Mouse (Mus musculus): ENCODE measurements around the gene Pip4k2a. TPM values are rescaled to one million over a fixed set of nuclear protein-coding genes. Genes with fewer than 3 reads are reported as not detected.
"Not testable (repeated sequence)": the region's sequence is repeated elsewhere in the genome, so short reads cannot be mapped to it uniquely, and the experiment has no call there.

The Pip4k2a gene
- total RNA-seq, 2 experiments from 2014 or later = 3.6 to 4.8 TPM

DNA sequence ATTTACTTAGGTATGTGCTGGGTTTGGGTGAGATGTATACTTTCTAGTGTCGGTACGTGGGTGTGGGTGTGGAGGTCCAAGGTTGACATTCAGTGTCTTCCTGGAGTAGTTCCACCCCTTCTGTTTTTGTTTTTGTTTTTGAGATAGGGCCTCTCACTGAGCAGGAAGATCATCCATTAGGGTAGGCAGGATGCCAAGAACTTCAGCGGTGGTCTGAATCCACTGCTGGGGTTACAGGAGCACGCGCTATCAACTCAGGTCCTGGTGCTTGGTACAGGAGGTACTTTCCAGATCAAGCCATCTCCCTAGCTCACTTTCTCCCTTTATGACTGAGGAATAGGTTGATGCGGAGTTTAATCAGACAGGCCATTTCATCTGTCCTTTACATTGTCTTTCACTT lies 88.2 kb downstream of the Pip4k2a start:
- no peak for DNase-seq
- intact Hi-C loops (cut with DNase I) = no loop called here

DNA sequence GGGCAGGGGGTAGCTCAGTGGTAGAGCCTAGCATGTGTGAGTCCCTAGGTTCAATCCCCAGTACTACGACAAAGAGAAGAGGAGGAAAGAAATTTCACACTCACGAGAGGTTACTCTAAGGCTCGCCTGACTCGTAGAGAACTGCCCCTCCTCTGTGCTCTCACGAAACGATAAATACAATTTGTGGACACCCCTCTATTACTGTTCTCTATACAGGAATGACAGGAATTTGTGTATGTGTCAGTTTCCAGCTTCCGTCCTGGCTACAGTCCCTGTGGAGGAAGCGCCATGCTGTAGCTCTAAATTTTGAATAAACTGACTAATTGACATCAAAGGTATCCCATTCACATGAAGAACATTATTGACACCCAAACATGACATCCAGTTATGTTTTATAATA lies 90.7 kb downstream of the Pip4k2a start:
- no peak for DNase-seq
- intact Hi-C loops (cut with DNase I) = no loop called here

DNA sequence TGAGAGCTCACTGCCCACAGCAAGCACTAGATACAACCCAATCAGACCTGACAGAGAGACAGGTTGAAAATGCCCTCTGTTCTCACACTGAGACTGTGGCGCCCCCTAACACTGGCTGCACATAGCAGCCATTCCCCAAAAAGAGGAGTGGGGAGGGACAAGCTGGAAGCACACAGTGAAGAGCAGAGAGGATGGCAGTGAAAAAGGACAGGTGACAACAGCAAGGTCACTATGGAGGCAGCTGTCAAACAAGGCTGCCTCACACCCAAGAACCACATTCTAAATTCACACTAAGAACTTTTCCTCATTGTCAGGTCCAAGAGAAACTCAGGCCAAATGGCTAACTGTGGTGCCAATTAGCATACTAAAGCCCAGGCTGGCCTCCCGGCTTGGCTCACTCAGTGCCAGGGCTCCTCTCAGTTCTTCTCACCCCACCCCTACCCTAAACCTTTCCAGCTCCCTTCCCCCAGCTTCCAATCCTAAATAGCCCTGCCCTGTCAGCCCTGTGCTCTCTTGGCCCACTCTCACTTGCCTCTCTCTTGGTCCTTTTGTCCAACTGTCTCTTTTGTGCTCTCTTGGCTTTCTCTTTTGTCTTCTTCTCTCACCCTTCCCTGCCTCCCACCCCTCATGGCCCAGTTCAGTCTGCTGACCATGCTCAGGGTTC lies 91.4 kb downstream of the Pip4k2a start:
- intact Hi-C loops (cut with DNase I) = no loop called here
- DNase-seq = no peak

DNA sequence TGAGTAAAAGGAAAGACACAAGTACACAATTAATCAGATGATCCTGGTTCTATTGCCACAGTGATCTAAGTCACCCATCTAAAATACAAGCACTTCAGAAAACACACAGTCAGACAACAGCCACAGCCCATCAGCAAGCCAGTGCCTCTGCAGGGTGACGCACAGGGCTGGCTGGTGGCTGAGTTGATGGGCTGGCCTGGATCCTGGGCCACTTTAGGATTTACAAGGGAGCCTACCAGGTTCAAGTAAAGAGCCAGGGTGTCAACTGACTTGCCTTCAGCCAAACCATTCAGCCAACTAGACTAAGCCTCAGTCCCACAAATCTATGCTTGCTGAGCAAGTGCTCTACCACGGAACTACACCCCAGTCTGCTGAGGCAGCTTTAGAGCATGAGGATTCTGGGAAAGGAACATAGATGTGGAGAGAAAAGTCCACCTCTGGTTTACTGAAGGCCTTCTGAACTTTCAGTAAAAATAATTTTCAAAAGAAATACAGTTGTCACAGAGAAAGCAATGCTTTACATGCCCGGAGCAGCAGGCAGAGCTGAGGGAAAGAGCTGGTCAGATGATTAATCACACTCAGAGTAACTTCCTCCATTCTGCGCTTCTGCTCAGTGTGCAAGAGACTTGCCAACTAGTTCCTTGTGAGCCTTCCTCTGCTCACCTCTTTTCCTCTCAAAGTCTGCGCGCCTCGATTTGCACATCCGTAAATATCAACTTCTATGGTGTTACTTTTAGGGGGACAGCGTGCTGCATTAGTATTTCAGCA lies 94.4 kb downstream of the Pip4k2a start:
- intact Hi-C loops (cut with DNase I) = no loop called here
- no peak for DNase-seq

DNA sequence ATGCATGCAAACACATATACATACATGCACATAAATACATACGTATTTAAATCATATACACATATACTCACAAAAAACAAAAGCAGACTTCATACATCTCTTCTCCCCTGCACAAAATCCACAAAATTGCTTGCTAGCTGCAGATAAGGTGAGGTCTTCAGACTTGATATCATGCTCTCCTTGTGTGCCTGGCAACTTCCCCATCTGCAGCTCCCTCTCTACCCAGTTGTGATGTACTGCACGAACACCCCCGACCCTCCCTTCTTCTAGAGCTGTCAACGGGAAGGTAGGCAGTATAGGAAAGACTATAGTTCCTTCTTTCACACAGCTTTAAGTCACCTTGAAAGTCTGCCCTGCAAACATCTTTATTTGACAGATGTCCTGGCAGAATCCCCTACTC lies 96.8 kb downstream of the Pip4k2a start:
- no peak for DNase-seq
- intact Hi-C loops (cut with DNase I) = no loop called here

DNA sequence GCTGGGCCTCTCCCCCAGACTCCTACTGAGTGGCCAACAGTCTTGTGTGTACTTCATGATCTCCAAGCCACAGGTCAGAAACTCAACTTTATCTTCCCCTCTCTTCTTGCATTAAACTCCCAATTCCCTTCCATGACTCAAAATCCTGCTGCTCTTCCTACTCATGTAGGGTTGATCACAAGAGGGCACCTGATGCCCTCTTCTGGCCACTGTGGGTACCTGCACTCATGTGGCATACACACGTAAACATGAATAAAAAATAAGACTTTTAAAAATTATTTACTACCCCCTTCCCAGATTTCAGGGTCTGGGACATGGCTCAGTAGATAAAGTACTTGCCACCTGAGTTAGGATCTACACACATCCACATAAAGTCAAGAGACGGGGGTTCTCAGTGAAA lies 97.3 kb downstream of the Pip4k2a start:
- intact Hi-C loops (cut with DNase I) = no loop called here
- DNase-seq = no peak

DNA sequence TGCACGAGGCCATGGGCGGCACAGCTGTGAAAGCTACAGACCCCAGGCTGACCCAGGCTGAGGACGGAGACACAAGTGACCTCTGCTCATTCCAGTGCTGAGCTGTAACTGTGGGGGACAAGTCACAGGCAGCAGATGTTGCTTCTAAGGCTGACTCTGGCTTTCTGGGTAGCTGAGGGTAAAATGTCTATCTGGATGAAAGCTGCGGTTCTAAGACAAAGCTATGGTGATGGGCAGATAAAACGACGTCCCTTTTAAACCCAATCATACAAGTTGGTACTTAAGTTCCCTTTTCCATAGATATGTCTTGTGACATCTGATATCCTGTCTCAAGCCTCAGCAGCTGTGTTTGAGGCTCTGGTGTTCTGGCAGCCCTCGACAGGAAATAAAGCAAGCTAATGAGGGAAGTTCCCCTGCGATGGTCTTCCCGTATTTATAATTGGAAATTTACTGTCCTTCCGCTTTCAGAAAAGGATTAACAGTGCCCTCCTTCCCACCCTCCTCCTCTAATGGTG lies 100.1 kb downstream of the Pip4k2a start:
- DNase-seq = no peak
- intact Hi-C loops (cut with DNase I) = no loop called here

DNA sequence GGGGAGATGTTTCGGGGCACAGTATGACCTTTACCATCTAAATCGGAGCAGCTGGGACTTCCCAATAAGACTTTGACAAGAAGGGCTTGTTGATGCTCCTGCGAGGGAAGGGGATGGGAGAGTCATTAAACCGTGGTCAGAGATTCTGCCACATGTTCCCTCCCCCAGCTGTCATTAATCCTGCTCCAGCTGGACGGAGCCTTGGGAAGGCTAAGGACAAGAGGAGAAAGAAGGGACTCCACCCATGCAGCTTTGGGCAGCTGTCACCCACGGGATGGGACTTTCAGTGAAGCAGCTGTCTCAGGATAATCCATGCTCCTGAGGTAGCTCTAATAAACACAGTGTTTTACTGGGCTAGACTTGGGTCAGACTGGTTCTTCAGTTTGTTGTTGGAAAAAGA lies 101.9 kb downstream of the Pip4k2a start:
- intact Hi-C loops (cut with DNase I) = no loop called here
- DNase-seq = peak in 1 of 2 experiments; percentile 19

DNA sequence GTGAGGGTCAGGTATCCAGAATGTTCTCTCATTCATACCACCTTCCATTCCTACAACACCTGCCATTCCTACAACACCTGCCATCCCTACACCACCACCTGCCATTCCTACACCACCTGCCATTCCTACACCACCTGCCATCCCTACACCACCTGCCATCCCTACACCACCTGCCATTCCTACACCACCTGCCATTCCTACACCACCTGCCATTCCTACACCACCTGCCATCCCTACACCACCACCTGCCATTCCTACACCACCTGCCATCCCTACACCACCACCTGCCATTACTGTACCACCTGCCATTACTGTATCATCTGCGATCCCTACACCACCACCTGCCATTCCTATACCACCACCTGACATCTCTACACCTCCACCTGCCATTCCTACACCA lies 104.6 kb downstream of the Pip4k2a start:
- DNase-seq; intact Hi-C loops (cut with DNase I): not testable (repeated sequence)

DNA sequence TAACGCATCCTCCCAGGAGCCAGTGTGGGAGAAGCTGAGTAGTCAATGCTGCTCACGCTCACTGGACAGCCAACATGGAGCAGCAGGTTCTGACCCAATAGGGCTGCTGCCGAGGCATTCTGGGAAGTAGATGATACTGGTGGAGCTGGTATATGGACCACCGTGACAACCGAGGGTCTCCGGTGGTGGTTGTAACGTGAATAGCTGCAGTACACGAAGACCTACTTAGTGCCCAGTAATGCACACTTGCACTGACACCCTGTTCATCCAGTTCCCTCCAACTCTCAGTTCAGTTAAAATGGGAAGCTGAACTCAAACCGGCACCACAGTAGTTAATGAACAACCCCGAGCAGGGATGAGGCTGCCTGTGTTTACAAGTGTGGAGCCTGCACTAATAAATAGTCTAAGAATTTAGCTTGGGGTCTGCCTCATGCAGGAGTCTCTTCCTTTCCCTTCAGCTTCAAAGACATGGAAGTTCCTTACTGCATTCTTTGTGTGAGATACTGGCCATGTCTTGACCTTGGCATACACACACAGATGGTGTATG lies 105.9 kb downstream of the Pip4k2a start:
- no peak for DNase-seq
- intact Hi-C loops (cut with DNase I) = no loop called here

DNA sequence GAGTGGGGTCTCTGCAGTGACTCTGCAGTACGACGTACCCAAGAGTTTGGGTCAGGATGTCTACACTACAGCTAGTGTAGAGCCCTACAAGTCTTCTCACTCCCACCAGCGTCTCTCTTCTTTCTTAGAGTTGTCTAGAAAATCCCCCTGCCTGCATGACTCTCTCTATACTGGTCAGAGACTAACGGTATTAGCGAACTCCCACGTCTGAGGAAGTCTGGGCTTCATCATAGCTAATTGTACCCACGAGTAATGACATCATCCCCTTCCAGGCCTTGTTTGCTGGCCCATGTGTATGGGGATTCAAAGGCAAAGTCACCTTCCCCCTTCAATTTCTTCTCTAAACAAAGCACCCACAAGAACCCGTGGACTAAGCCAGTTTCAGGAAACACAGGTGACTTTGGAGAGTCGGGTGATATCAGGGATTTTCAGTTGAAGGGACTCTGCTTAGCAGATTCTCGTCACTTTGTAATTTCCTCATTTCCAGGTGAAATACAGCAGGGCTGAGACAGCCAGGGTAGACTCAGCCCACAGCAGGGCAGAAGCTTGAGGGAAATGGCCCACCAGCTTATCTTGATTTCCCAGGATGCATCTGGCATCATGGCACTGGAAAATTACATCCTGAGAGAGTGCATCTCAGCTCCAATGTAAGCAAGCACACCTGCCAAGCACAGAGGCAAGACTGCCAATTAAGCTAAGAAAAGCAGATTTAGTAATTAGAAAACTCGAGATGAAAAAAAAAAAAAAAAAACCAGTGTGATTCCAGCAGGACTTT lies 107.5 kb downstream of the Pip4k2a start:
- DNase-seq = no peak
- intact Hi-C loops (cut with DNase I) = no loop called here

DNA sequence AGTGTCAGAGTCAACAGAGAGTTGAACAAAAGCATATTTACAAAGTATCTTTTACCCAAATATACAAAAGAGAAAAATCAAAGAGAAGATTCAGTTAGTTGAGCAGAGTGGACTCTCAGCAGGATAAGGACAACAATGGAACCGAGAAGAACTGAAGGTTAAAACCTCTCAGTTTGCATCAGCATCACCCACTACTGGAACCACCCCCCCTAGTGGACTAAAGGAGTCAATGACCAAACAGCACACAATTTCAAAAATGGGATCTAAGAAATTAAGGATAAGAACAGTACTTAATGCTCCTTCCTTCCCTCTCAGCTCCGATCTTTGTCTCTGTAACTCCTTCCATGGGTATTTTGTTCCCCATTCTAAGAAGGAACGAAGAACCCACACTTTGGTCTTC lies 113.6 kb downstream of the Pip4k2a start:
- no peak for DNase-seq
- intact Hi-C loops (cut with DNase I) = no loop called here

DNA sequence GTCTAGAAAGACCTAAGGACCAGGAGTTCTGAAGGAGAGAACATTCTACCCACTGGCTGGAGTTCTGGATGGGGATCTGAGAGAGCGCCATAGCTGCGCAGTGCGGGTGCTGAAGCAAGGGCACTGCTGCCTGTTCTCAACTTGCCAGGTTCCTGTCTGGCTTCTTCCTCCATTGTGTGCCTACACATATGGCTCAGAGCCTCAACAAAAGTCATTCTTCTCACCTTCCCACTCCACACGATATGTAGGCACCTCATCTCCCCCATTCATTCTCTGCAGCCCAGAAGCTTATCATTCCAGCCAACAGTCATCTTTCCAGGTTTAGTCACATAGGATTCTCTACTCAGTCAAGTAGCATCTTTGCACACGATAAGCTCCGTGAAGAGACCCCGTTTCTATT lies 123.3 kb downstream of the Pip4k2a start:
- intact Hi-C loops (cut with DNase I) = no loop called here
- DNase-seq = no peak

DNA sequence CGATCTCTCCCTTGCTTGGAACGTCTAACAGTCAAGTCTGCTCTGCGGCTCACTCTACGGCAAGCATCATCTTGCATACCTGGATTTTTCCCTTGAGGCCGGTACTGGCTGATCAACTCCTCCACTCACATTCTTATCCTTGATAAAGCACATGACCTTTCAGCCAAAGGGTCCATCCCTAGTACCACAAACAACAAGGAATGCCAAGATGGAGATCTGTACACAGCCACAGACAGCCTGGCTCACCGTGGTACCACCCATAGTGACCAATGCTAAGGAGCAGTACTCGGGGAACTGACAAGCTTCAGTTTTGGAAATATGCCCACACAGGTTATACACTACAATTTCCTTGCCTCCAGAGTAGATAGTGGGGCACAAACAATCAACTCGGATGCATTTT lies 123.9 kb downstream of the Pip4k2a start:
- intact Hi-C loops (cut with DNase I) = no loop called here

DNA sequence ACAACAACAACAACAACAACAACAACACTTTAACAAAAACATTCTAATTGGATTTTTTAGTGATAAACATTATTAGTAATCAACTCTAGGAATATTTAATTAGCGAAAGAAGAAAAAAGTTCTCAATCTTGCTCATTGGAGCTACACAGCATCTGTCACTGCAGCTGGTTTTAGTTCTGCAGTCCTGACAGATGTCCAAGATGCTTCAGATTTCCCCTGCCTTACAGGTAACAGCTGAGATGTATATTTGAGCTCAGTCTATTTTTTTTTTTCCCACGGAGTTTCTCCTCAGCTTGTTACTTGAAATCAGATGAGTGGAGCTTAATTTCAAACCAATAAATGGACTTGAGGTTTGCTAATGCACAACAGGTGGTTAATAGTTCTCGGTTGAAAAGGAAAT lies 124.5 kb downstream of the Pip4k2a start:
- intact Hi-C loops (cut with DNase I) = loop anchor here (2.0 kb wide), 1 partner anchor 401 kb away; no protein-coding TSS in a partner anchor
- no peak for DNase-seq

More for the DNA sequence above, 123.9 kb downstream of the Pip4k2a start:
- no peak for DNase-seq

DNA sequence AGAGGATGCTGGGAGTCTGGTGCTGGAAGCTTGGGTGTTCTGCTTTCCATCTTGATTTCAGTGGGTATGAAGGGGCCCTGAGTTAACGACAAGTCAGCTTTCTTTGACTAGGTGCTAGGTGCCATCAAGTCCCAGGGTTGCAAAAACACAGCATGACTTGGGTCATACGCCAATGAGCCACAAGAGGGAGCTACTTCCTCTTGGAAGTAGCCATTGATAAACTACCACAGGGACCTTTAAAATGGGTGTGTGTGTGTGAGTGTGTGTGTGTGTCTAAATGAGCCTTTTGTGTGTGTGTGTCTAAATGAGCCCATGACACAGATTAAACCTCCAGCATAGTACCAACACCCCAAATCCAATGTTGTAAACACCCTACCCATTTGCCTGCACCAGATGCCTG lies 125.1 kb downstream of the Pip4k2a start:
- intact Hi-C loops (cut with DNase I) = loop anchor here (2.0 kb wide), 1 partner anchor 402 kb away; no protein-coding TSS in a partner anchor
- DNase-seq = peak; percentile 40 to 61

DNA sequence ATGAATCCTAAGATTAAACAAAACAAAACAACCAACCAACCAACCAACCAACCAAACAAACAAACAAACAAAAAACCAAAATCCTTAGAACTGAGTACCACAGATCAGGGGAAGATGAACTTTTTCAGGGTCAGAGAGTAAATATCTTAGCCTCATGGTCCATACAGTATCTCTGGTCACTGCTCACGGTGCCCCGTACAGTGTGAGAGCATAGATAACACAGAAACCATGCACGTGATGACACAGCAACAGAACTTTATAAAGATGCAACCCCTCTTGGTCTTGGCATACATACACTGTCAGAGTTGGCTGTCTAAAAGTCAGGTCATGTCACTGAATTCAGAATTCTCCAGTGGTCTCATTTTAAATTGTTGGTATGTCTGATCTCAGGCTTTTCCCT lies 126.8 kb downstream of the Pip4k2a start:
- intact Hi-C loops (cut with DNase I) = no loop called here
- no peak for DNase-seq

DNA sequence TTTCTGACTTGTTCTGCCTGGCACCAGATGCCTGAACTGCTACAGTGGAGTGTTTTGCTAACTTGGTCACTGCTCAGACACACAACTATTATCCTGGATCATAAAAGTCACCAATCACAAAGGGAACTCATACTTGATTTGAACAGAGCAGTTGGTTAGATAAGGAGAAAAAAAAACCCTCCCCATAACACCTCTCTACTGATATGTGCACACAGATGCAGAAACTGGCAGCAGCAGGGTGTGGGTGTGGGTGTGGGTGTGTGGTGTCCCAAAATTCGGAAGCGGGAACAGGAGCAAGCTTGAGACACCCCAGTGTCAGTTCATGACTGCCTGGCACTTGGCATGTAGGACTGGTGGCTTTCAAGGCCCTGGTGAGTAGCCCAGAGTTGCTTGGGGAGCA lies 130.9 kb downstream of the Pip4k2a start:
- DNase-seq = no peak

DNA sequence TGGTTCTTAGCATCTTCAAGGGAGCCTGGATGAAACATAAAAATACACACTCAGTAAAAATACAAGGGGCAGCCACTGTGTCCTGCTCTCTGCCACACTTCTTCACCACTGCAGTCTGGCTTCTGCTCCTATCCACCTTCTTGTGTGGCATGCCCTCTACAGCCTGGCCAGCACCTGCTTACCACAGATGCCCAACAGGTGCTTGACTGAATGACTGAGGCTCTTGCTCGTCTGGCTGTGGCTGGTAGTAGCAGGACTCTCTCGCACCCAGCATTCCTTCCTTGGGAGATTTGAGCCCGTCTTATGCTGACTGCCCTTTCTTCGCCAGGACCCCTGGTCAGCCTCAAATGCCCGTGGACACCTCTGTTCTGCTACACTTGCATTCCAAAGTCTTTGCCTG lies 133.2 kb downstream of the Pip4k2a start:
- intact Hi-C loops (cut with DNase I) = no loop called here
- no peak for DNase-seq

More for the DNA sequence above, 130.9 kb downstream of the Pip4k2a start:
- intact Hi-C loops (cut with DNase I) = no loop called here

DNA sequence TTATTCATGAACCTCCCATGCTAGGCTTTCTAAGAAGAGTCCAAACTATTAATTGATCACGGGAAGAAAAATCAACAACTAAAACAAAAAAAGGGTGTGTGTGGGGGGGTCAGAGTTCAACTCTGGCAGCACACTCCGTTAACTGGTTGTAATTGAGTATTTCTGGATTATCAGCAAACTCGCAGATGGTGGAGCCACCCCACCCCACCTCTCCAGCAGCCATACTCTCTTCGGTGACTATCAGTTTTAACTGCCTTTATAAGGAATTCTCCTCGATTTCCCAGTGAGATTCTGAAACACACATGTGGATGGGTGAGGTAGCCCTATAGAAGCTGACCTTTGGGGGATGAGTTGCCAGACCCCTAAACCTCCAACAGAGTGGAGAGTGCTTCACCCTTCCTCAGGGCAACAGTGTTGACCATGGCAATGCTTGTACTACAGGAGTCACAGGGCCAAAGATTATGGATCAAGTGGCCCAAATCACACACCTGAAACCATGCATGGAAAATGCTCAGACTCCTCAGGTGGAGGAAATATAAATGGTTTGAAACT lies 136.2 kb downstream of the Pip4k2a start:
- intact Hi-C loops (cut with DNase I) = no loop called here
- DNase-seq = no peak

DNA sequence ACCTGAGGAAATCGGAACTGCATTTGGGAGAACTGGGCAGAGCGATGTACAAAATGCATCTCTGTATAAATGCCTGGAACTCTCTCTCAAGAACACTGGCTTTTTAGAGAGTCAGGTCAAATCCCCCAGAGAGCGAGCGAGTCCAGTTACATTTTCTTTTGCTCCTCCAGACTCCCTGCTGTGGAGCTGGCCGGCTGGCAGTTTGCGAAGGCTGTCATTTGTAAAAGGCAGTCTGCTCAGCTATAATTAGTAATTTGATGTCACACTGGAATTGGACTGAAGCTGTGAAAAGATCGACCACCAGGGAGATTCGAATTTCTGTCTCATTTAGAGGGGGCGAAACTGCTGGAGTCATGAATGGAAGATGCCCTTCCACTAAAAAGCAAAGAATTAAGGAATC lies 137.2 kb downstream of the Pip4k2a start:
- intact Hi-C loops (cut with DNase I) = no loop called here
- no peak for DNase-seq
